Mouse (Mus musculus): ENCODE results near the gene Pitpnm3. TPM values are rescaled to one million over a fixed set of nuclear protein-coding genes. Genes with fewer than 3 reads are reported as not detected.
A peak's percentile ranks its signal among the peaks of the same experiment; 100 is the strongest.

The Pitpnm3 gene
- polyA plus RNA-seq, 1 experiment from 2014 or later: 0.89 TPM

DNA sequence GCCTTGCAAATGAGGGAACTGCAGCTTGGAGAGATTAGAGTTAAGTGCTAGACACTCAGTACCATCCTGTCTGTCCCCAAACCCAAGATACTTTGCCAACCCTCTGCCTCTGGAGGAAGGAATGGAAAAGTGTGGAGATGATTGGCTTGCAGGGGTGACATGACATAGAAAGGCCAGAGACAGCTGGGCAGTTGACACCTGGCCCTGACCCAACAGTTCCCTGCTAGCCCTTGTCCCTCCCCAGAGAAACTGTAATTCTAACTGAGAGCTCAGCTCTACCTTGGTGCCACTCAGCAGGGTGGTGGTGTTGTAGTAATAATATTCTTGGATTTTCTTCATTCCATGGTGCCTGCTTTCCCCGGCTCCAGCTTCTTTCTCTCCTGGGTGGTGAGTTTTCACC lies 123.6 kb downstream of the Pitpnm3 start:
- Histone ChIP-seq H3K4me3 (ENCODE audit: low read depth, low read length) (no peak overlapping the region), H3K4me1 (ENCODE audit: insufficient read depth) (no peaks in the 10 kb centered on the region), H3K27me3 (ENCODE audit: insufficient read depth, low read length) (no peaks in the 10 kb centered on the region), H3K9ac (no peak overlapping the region), H3K9me3 (ENCODE audit: low read depth, low read length) (no peaks in the 10 kb centered on the region), H3K4me2 (no peak overlapping the region), H3K27ac (ENCODE audit: low read depth) (no peak overlapping the region), H3K36me3 (ENCODE audit: insufficient read depth) (no peaks in the 10 kb centered on the region)
- ATAC-seq (ENCODE audit: insufficient read depth) (no peak), DNase-seq (no peak)
- no peak for TF ChIP-seq CTCF (IDR thresholded peaks at IDR 0.05; ENCODE audit: low read depth)
- WGBS: 64% methylated on average over 1 of the region's 1 CpGs

DNA sequence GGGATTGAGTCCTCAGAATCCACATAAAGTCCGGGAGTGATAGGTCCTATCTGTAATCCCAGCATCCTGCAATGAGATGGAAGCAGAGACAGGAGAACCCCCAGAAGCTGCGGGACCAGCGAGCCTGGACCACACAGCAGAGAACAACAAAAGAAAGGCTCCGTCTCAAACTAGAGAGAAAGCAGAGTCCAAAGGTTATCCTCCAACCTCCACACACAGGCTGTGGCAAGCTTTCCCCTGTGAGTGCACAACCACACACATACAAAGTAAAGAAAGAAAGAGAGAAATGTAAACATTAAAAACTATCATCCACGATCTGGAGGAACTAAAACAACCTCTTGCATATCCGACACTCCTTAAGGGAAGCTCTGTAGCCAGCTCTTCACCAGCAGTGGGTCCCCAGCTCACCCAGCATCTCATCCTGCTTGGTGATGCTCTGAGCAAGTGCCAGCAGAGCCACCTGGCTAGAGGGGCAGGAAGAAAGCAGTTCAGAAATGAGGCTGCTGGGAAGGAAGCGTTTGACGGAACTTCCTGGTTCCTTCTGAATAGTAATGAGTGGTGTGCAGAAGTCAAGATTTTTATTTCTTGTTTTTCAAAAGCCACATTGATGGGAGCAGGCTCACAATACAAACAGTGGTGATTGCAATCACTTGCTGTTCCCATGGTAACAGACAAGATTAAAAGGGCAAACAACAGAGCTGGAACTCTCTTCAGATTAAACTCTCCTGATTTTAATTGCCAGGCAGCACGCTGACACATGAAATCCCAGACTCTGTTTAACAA lies 124.4 kb downstream of the Pitpnm3 start:
- DNase-seq (no peak), ATAC-seq (ENCODE audit: insufficient read depth) (no peak)
- Histone ChIP-seq H3K9me3 (ENCODE audit: low read depth, low read length) (no peaks in the 10 kb centered on the region), H3K36me3 (ENCODE audit: insufficient read depth) (no peaks in the 10 kb centered on the region), H3K4me1 (ENCODE audit: insufficient read depth) (no peaks in the 10 kb centered on the region), H3K9ac (no peak overlapping the region), H3K27ac (ENCODE audit: low read depth) (no peak overlapping the region), H3K27me3 (ENCODE audit: insufficient read depth, low read length) (no peaks in the 10 kb centered on the region), H3K4me3 (ENCODE audit: low read depth, low read length) (no peak overlapping the region), H3K4me2 (no peak overlapping the region)
- no peak for TF ChIP-seq CTCF (IDR thresholded peaks at IDR 0.05; ENCODE audit: low read depth)
- 30% methylated on average over 9 of the region's 9 CpGs for WGBS

DNA sequence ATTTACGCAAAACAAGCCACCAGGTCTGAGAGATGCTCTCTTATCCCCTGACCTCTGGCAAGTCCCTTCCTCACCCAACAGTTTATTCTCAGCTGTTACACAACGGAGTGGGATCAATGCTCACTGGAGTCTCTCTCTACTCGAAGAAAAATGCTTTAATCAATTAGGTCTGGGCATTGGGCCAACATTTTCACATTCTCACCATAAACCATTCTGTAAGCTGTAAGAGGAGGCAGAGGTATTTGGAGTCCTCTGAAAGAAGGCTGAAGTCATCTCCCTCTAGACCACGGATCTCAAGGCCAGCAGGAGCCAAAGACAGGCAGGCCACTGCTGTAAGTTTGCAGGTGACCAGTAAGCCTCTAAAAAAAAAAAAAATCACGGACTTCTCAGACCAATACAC lies 125.2 kb downstream of the Pitpnm3 start:
- no peaks in the 10 kb centered on the region for H3K27me3 ChIP-seq (ENCODE audit: insufficient read depth, low read length)
- ATAC-seq (ENCODE audit: insufficient read depth) (no peak), DNase-seq (peak; percentile 63)
- no peaks in the 10 kb centered on the region for H3K9me3 ChIP-seq (ENCODE audit: low read depth, low read length)
- H3K4me2 ChIP-seq: no peak overlapping the region
- H3K4me3 ChIP-seq (ENCODE audit: low read depth, low read length): no peak overlapping the region
- no peaks in the 10 kb centered on the region for H3K36me3 ChIP-seq (ENCODE audit: insufficient read depth)
- TF ChIP-seq CTCF (IDR thresholded peaks at IDR 0.05; ENCODE audit: low read depth): no peak
- no peak overlapping the region for H3K27ac ChIP-seq (ENCODE audit: low read depth)
- WGBS: 23% methylated on average over 5 of the region's 5 CpGs
- no peak overlapping the region for H3K9ac ChIP-seq
- H3K4me1 ChIP-seq (ENCODE audit: insufficient read depth): no peaks in the 10 kb centered on the region

DNA sequence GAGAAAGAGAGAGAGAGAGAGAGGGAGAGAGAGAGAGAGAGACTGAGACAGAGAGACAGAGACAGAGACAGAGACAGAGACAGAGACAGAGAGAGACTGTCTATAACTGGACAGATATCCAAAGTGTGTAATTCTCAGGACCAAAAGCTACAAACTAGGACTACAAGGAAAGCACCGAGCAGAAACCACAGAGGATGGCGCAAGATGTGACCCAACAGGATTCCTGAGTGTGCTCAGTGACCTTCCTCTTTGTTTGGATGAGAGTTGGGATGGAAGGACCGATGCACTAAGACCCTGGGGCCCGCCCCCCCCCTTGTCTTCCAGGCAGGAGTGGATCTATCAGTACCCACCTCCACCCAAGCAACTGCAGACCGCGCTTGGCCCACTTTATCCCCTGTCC lies 130.0 kb downstream of the Pitpnm3 start:
- no peak for TF ChIP-seq CTCF (IDR thresholded peaks at IDR 0.05; ENCODE audit: low read depth)
- no peak for ATAC-seq (ENCODE audit: insufficient read depth)
- WGBS: 80% methylated on average over 6 of the region's 6 CpGs

DNA sequence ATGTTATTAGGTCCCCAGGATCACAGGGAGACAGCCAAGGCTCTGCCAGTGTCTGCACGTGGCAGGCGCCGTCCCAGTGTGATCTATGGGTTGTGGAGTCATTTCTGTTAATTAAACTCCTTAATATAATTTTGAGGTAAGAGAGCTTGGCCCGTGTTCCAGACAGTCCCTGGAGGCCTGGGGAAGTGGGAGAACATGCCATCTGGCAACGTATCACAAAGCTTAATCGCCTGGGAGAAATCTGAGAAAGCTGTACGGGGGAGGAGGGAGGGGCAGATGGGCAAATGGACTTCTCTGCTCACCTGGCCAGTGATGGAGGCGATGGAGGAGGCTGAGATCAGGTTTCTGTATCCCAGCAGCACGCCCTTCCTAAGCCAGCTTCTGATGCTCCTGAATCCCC lies 132.4 kb downstream of the Pitpnm3 start:
- H3K9ac ChIP-seq: no peak overlapping the region
- no peaks in the 10 kb centered on the region for H3K36me3 ChIP-seq (ENCODE audit: insufficient read depth)
- H3K4me3 ChIP-seq (ENCODE audit: low read depth, low read length): no peak overlapping the region
- H3K27ac ChIP-seq (ENCODE audit: low read depth): no peak overlapping the region
- H3K27me3 ChIP-seq (ENCODE audit: insufficient read depth, low read length): no peaks in the 10 kb centered on the region
- no peaks in the 10 kb centered on the region for H3K9me3 ChIP-seq (ENCODE audit: low read depth, low read length)
- H3K4me2 ChIP-seq: no peak overlapping the region
- ATAC-seq (ENCODE audit: insufficient read depth): no peak
- TF ChIP-seq CTCF (IDR thresholded peaks at IDR 0.05; ENCODE audit: low read depth): no peak
- DNase-seq: no peak
- 46% methylated on average over 9 of the region's 9 CpGs for WGBS
- H3K4me1 ChIP-seq (ENCODE audit: insufficient read depth): no peaks in the 10 kb centered on the region

More for the DNA sequence above, 130.0 kb downstream of the Pitpnm3 start:
- no peak overlapping the region for H3K4me3 ChIP-seq (ENCODE audit: low read depth, low read length)
- H3K36me3 ChIP-seq (ENCODE audit: insufficient read depth): no peaks in the 10 kb centered on the region
- H3K4me1 ChIP-seq (ENCODE audit: insufficient read depth): no peaks in the 10 kb centered on the region
- no peak overlapping the region for H3K4me2 ChIP-seq
- H3K27me3 ChIP-seq (ENCODE audit: insufficient read depth, low read length): no peaks in the 10 kb centered on the region
- H3K9ac ChIP-seq: no peak overlapping the region
- no peak for DNase-seq
- H3K27ac ChIP-seq (ENCODE audit: low read depth): no peak overlapping the region
- H3K9me3 ChIP-seq (ENCODE audit: low read depth, low read length): no peaks in the 10 kb centered on the region

DNA sequence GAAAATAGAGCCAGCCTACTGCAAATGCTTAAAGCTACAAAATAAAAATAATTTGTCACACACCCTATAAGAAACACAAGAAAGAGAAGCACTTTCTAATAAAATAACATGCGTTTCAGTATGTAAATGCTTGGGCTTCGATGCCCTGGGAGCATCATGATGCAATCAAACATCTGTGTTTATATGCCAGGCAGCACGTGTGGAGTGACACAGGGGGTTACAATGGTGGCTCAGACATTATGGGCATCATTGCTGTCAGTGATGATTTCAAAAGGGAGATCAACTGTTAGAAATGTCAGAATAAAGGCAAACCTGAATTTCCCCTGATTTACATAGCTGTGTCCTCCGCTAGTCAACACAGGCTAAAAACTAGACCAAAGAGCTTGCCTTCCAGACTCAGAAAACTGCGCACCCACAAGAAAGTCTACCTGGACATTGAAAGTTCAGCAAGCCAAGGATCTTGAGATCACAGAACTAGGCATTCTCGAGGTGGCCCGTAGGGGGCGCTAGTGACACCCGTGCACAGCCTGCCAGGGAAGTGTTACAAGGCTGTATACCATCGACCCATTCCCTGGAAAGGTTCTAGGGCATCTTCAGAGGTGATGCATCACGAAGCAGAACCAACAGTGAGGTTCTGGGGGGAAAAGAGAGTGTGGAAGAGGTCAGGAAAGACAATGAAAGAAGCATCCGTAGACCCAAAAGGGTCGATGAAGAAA lies 133.3 kb downstream of the Pitpnm3 start:
- no peak overlapping the region for H3K27ac ChIP-seq (ENCODE audit: low read depth)
- 43% methylated on average over 13 of the region's 13 CpGs for WGBS

DNA sequence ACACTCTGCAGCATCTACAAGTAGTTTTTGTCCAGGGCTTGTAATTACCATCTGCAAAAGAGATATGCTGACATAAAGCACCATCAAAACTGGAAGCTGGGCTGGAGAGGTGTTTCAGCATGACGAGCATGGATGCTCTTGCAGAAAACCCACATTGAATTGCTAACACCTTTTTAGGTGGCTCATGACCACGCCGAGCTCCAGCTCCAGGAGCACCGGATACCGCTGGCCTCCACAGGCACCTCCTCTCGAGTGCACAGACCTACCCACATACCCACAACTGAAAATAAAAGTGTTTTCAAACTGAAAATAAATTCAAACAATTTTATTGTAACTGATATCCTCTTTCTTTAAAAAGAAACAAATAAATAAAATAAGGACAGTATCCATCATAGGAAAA lies 135.4 kb downstream of the Pitpnm3 start:
- no peak overlapping the region for H3K4me3 ChIP-seq (ENCODE audit: low read depth, low read length)
- H3K4me1 ChIP-seq (ENCODE audit: insufficient read depth): peaks cover 3% of the 10 kb centered on the region; the same call in 1 of the 2 replicates
- H3K27ac ChIP-seq (ENCODE audit: low read depth): no peak overlapping the region
- no peaks in the 10 kb centered on the region for H3K9me3 ChIP-seq (ENCODE audit: low read depth, low read length)
- H3K27me3 ChIP-seq (ENCODE audit: insufficient read depth, low read length): no peaks in the 10 kb centered on the region
- H3K4me2 ChIP-seq: no peak overlapping the region
- no peak overlapping the region for H3K9ac ChIP-seq
- DNase-seq (no peak), ATAC-seq (ENCODE audit: insufficient read depth) (no peak)
- 80% methylated on average over 6 of the region's 6 CpGs for WGBS
- no peak for TF ChIP-seq CTCF (IDR thresholded peaks at IDR 0.05; ENCODE audit: low read depth)
- H3K36me3 ChIP-seq (ENCODE audit: insufficient read depth): no peaks in the 10 kb centered on the region

More for the DNA sequence above, 133.3 kb downstream of the Pitpnm3 start:
- ATAC-seq (ENCODE audit: insufficient read depth): no peak
- Histone ChIP-seq H3K4me1 (ENCODE audit: insufficient read depth) (no peaks in the 10 kb centered on the region), H3K9me3 (ENCODE audit: low read depth, low read length) (no peaks in the 10 kb centered on the region), H3K36me3 (ENCODE audit: insufficient read depth) (no peaks in the 10 kb centered on the region), H3K9ac (no peak overlapping the region), H3K4me3 (ENCODE audit: low read depth, low read length) (no peak overlapping the region), H3K27me3 (ENCODE audit: insufficient read depth, low read length) (no peaks in the 10 kb centered on the region), H3K4me2 (no peak overlapping the region)
- TF ChIP-seq CTCF (IDR thresholded peaks at IDR 0.05; ENCODE audit: low read depth): peak; percentile 59
- peak; percentile 40 for DNase-seq

Other genes starting within 250 kb of the Pitpnm3 start
- gene Aipl1, start 98.3 kb downstream of the Pitpnm3 start, polyA plus RNA-seq (2014; fragmentation: Nextera tagmentation; extraction: Ambion mirVana): 0.20 and 0.38 TPM in 2 replicates
- 158 and 165 TPM in 2 replicates for gene Pimreg, start 93.7 kb downstream of the Pitpnm3 start, polyA plus RNA-seq (2014; fragmentation: Nextera tagmentation; extraction: Ambion mirVana)
- not detected in 2 replicates for gene Gm43951, start 71.1 kb upstream of the Pitpnm3 start, polyA plus RNA-seq (2014; fragmentation: Nextera tagmentation; extraction: Ambion mirVana)
- 14.3 and 18.3 TPM in 2 replicates for gene 4933427D14Rik, start 71.7 kb upstream of the Pitpnm3 start, polyA plus RNA-seq (2014; fragmentation: Nextera tagmentation; extraction: Ambion mirVana)
- 182 and 190 TPM in 2 replicates for gene Txndc17, start 71.8 kb upstream of the Pitpnm3 start, polyA plus RNA-seq (2014; fragmentation: Nextera tagmentation; extraction: Ambion mirVana)
- gene Med31, start 79.8 kb upstream of the Pitpnm3 start, polyA plus RNA-seq (2014; fragmentation: Nextera tagmentation; extraction: Ambion mirVana): 38.9 and 40.6 TPM in 2 replicates
- not detected in 2 replicates for gene Slc13a5, start 131.4 kb upstream of the Pitpnm3 start, polyA plus RNA-seq (2014; fragmentation: Nextera tagmentation; extraction: Ambion mirVana)
- gene Xaf1, start 165.9 kb upstream of the Pitpnm3 start, polyA plus RNA-seq (2014; fragmentation: Nextera tagmentation; extraction: Ambion mirVana): 2.8 and 3.5 TPM in 2 replicates
- not detected in 2 replicates for gene Fbxo39, start 178.7 kb upstream of the Pitpnm3 start, polyA plus RNA-seq (2014; fragmentation: Nextera tagmentation; extraction: Ambion mirVana)
- gene Tekt1, start 226.7 kb upstream of the Pitpnm3 start, polyA plus RNA-seq (2014; fragmentation: Nextera tagmentation; extraction: Ambion mirVana): 6.1 and 6.5 TPM in 2 replicates

Measured in lung, embryonic 14.5 days (tissue).